Mouse (Mus musculus) limb, embryonic 12.5 days (tissue): ENCODE results near the gene Nfkb1. TPM values are rescaled to one million over a fixed set of nuclear protein-coding genes. Genes with fewer than 3 reads are reported as not detected.

Source experiments
- ATAC-seq: fragments of 200-750 bp; cut with Nextera tagmentation; 2 replicates; pipeline ENCODE4 v1.8.0; 2017; ENCODE audit warnings: low read depth, moderate TSS enrichment; ENCODE audit not compliant: insufficient number of reproducible peaks, insufficient read depth, low FRiP score, low TSS enrichment
- H3K27ac ChIP-seq: fragments of 300-500 bp; sonication (generic); 2 replicates; pipeline ENCODE4 v1.5.1; 2016; ENCODE audit warnings: mild to moderate bottlenecking, moderate library complexity
- H3K27me3 ChIP-seq: fragments of 300-500 bp; sonication (generic); 2 replicates; pipeline ENCODE4 v1.6.1; 2016; ENCODE audit warnings: mild to moderate bottlenecking, moderate library complexity
- H3K36me3 ChIP-seq: fragments of 300-500 bp; sonication (generic); 2 replicates; pipeline ENCODE4 v1.6.1; 2016; ENCODE audit warnings: mild to moderate bottlenecking, moderate library complexity
- H3K4me1 ChIP-seq: fragments of 300-500 bp; sonication (generic); replicated peaks from 2 replicates; pipeline ENCODE4 v1.6.1; 2016
- H3K4me2 ChIP-seq: fragments of 300-500 bp; sonication (generic); 2 replicates; pipeline ENCODE4 v1.6.1; 2016; ENCODE audit warnings: mild to moderate bottlenecking, moderate library complexity
- H3K4me3 ChIP-seq: fragments of 300-500 bp; sonication (generic); replicated peaks from 2 replicates; pipeline ENCODE4 v1.5.1; 2016; ENCODE audit warnings: mild to moderate bottlenecking
- H3K9ac ChIP-seq: fragments of 300-500 bp; sonication (generic); replicated peaks from 2 replicates; pipeline ENCODE4 v1.6.1; 2016; ENCODE audit warnings: mild to moderate bottlenecking, moderate library complexity
- H3K9me3 ChIP-seq: fragments of 300-500 bp; sonication (generic); 2 replicates; pipeline ENCODE4 v1.6.1; 2016; ENCODE audit warnings: mild to moderate bottlenecking, moderate library complexity
- WGBS: fragments of 180-500 bp; shearing (Covaris S2); methylation state at CpG from one replicate; pipeline ENCODE4 v1.1.7; 2016; 5-methylcytosine and 5-hydroxymethylcytosine counted together
- polyA plus RNA-seq: library from polyadenylated mRNA; unstranded; fragments of >200 nt; fragmentation: Nextera tagmentation; extraction: Ambion mirVana; gene quantifications from 2 replicates; pipeline ENCODE4 v1.2.1, GENCODE M21; 2016

Gene Nfkb1
- polyA plus RNA-seq, 1 experiment from 2014 or later = 16.8 TPM

- peaks cover 35% of the 10 kb centered on the region for H3K4me1 ChIP-seq
- no peak overlapping the region for H3K4me2 ChIP-seq
- peaks cover 32% of the 10 kb centered on the region for H3K36me3 ChIP-seq
- H3K27me3 ChIP-seq = no peaks in the 10 kb centered on the region
- no peak overlapping the region for H3K4me3 ChIP-seq
- WGBS = 87% methylated on average over 7 of the region's 7 CpGs
- H3K9me3 ChIP-seq = no peaks in the 10 kb centered on the region
- ATAC-seq = no peak
- no peak overlapping the region for H3K9ac ChIP-seq
- H3K27ac ChIP-seq = no peak overlapping the region
Measured at GRCm38 (mm10) chr3:135582246-135582645, 109.1 kb downstream of the Nfkb1 start.

- ATAC-seq = 0 out of 2 replicates have a peak, but pooled peaks have one; percentile 30
- Histone ChIP-seq H3K27me3 (no peaks in the 10 kb centered on the region), H3K9me3 (no peaks in the 10 kb centered on the region), H3K36me3 (peaks cover 26% of the 10 kb centered on the region), H3K9ac (no peak overlapping the region), H3K4me2 (no peak overlapping the region), H3K27ac (peak overlapping the region; percentile 69), H3K4me1 (peaks cover 35% of the 10 kb centered on the region), H3K4me3 (no peak overlapping the region)
- WGBS = 23% methylated on average over 10 of the region's 10 CpGs
Measured at GRCm38 (mm10) chr3:135581606-135582117, 109.7 kb downstream of the Nfkb1 start.

GRCm38 (mm10) chr3:135580439-135581275, 110.7 kb downstream of the Nfkb1 start:
- no peaks in the 10 kb centered on the region for H3K27me3 ChIP-seq
- H3K36me3 ChIP-seq = peaks cover 20% of the 10 kb centered on the region
- WGBS = 60% methylated on average over 21 of the region's 21 CpGs
- ATAC-seq = no peak; the same call in 1 of the 2 replicates
- peaks cover 35% of the 10 kb centered on the region for H3K4me1 ChIP-seq
- H3K9me3 ChIP-seq = no peaks in the 10 kb centered on the region
- no peak overlapping the region for H3K4me3 ChIP-seq
- 0 out of 2 replicates have a peak overlapping the region, but pooled peaks have one; percentile 31 for H3K27ac ChIP-seq
- no peak overlapping the region for H3K9ac ChIP-seq
- no peak overlapping the region for H3K4me2 ChIP-seq

- Histone ChIP-seq H3K27ac (peak overlapping the region; percentile 45; the same call in 1 of the 2 replicates), H3K9ac (no peak overlapping the region), H3K4me3 (no peak overlapping the region), H3K27me3 (no peaks in the 10 kb centered on the region), H3K4me2 (no peak overlapping the region), H3K9me3 (no peaks in the 10 kb centered on the region), H3K36me3 (peaks cover 8% of the 10 kb centered on the region), H3K4me1 (peaks cover 35% of the 10 kb centered on the region)
- ATAC-seq = no peak
- WGBS = 40% methylated on average over 4 of the region's 4 CpGs
Measured at GRCm38 (mm10) chr3:135579179-135579578, 112.2 kb downstream of the Nfkb1 start.

GRCm38 (mm10) chr3:135578588-135579140, 112.7 kb downstream of the Nfkb1 start:
- H3K4me1 ChIP-seq = peaks cover 35% of the 10 kb centered on the region
- H3K4me3 ChIP-seq = no peak overlapping the region
- no peak overlapping the region for H3K9ac ChIP-seq
- peaks cover 4% of the 10 kb centered on the region; the same call in 1 of the 2 replicates for H3K36me3 ChIP-seq
- no peak overlapping the region for H3K4me2 ChIP-seq
- WGBS = 56% methylated on average over 5 of the region's 5 CpGs
- peak overlapping the region; percentile 45; the same call in 1 of the 2 replicates for H3K27ac ChIP-seq
- no peaks in the 10 kb centered on the region for H3K27me3 ChIP-seq
- H3K9me3 ChIP-seq = no peaks in the 10 kb centered on the region
- ATAC-seq = no peak

DNA sequence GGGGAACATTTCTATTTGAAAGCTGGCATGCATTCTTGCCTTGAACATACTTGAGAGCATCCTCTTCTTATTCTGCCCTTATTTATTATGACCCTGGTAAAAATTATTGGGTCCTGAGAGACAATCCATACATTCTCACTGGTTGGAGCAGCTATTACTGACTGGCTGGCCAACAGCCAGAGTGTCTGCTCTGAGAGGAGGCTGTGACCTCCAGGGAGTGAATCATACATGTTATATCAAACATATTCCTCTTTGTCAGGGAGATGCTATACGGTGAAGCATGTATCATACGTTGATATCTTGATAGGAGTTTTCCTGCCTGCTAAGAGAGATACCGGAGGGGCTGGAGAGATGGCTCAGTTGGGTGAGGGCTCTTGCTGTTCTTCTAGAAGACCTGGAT, 116.2 kb downstream of the Nfkb1 start:
- Histone ChIP-seq H3K27ac (no peak overlapping the region), H3K9me3 (no peaks in the 10 kb centered on the region), H3K4me3 (no peak overlapping the region), H3K36me3 (no peaks in the 10 kb centered on the region), H3K4me1 (peaks cover 15% of the 10 kb centered on the region), H3K27me3 (no peaks in the 10 kb centered on the region), H3K9ac (no peak overlapping the region), H3K4me2 (no peak overlapping the region)
- no peak for ATAC-seq
- WGBS = 92% methylated on average over 3 of the region's 3 CpGs

DNA sequence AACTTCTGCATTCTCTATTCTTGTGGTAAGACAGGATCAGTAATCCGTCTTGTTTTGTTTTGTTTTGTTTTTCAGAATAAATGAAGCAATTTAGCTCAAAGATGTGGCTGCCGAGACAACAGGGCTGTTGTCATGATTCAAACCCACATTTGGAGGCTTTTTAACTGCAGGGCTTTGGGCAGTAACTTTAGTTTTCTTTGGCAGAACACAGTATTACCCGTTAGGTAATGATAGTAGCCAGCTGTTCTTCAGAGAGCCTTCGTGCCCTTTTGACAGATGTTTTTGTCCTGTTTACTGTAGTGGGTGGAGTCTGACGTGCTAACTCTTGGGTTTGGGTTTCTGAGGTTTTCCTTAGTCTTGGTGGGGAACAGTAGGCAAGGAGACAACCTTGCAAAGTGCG, 118.3 kb downstream of the Nfkb1 start:
- no peak overlapping the region for H3K4me2 ChIP-seq
- no peaks in the 10 kb centered on the region for H3K36me3 ChIP-seq
- no peak overlapping the region for H3K9ac ChIP-seq
- no peak for ATAC-seq
- H3K4me3 ChIP-seq = no peak overlapping the region
- 45% methylated on average over 6 of the region's 6 CpGs for WGBS
- no peaks in the 10 kb centered on the region for H3K9me3 ChIP-seq
- no peaks in the 10 kb centered on the region for H3K27me3 ChIP-seq
- no peaks in the 10 kb centered on the region for H3K4me1 ChIP-seq
- H3K27ac ChIP-seq = no peak overlapping the region

GRCm38 (mm10) chr3:135571540-135571939, 119.8 kb downstream of the Nfkb1 start:
- Histone ChIP-seq H3K4me2 (peak overlapping the region; percentile 21; the same call in 1 of the 2 replicates), H3K4me3 (no peak overlapping the region)

GRCm38 (mm10) chr3:135568633-135569032, 122.7 kb downstream of the Nfkb1 start:
- Histone ChIP-seq H3K9me3 (no peaks in the 10 kb centered on the region), H3K27me3 (no peaks in the 10 kb centered on the region), H3K9ac (no peak overlapping the region), H3K4me1 (no peaks in the 10 kb centered on the region), H3K27ac (no peak overlapping the region), H3K4me2 (no peak overlapping the region), H3K36me3 (no peaks in the 10 kb centered on the region), H3K4me3 (no peak overlapping the region)
- no peak for ATAC-seq
- WGBS = 65% methylated on average over 5 of the region's 5 CpGs

More at GRCm38 (mm10) chr3:135571540-135571939, 119.8 kb downstream of the Nfkb1 start:
- Histone ChIP-seq H3K27ac (no peak overlapping the region), H3K27me3 (no peaks in the 10 kb centered on the region), H3K9ac (no peak overlapping the region), H3K9me3 (no peaks in the 10 kb centered on the region), H3K4me1 (no peaks in the 10 kb centered on the region), H3K36me3 (no peaks in the 10 kb centered on the region)
- WGBS = 58% methylated on average over 13 of the region's 13 CpGs
- no peak for ATAC-seq

- no peaks in the 10 kb centered on the region for H3K36me3 ChIP-seq
- H3K9me3 ChIP-seq = no peaks in the 10 kb centered on the region
- H3K4me3 ChIP-seq = no peak overlapping the region
- no peak overlapping the region for H3K9ac ChIP-seq
- H3K27me3 ChIP-seq = no peaks in the 10 kb centered on the region
- WGBS = 74% methylated on average over 6 of the region's 6 CpGs
- no peak overlapping the region for H3K27ac ChIP-seq
- H3K4me2 ChIP-seq = no peak overlapping the region
- ATAC-seq = no peak
- H3K4me1 ChIP-seq = no peaks in the 10 kb centered on the region
Measured at GRCm38 (mm10) chr3:135567888-135568287, 123.5 kb downstream of the Nfkb1 start.

- H3K27ac ChIP-seq = no peak overlapping the region
- ATAC-seq = no peak
- no peak overlapping the region for H3K4me2 ChIP-seq
- WGBS = 83% methylated on average over 4 of the region's 4 CpGs
- H3K9me3 ChIP-seq = no peaks in the 10 kb centered on the region
- H3K36me3 ChIP-seq = no peaks in the 10 kb centered on the region
- H3K4me3 ChIP-seq = no peak overlapping the region
- H3K9ac ChIP-seq = no peak overlapping the region
- no peaks in the 10 kb centered on the region for H3K4me1 ChIP-seq
- H3K27me3 ChIP-seq = no peaks in the 10 kb centered on the region
Measured at GRCm38 (mm10) chr3:135565306-135565705, 126.0 kb downstream of the Nfkb1 start.
